Mouse (Mus musculus): ENCODE results near the gene Adgrg1.

DNA sequence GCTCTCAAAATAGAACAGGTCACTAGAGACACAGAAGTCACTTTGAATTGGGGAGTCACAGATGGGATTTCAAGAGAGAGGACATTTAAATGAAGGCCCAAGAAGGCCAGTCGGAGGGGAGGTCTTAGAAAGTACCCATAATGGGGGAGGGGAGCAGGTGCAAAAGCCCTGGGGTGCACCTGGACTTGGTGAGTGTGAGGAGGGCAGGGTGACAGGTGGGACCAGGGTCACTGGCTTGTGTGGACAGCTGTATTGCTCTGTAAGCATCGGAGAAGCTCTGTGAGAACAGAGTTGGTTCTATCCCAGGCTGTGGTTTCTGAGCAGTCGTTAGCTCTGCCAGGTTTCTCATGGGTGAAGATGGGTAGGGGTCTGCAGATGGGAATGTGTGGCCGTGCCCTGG, 17.5 kb downstream of the Adgrg1 start:
- TF ChIP-seq CTCF (IDR thresholded peaks at IDR 0.05; ENCODE audit: low read depth) (no peak), EP300 (IDR thresholded peaks at IDR 0.05; ENCODE audit: low read depth) (no peak)

Data from liver, embryonic 14.5 days (tissue).